Mouse (Mus musculus) ES-Bruce4 (cell line): ENCODE data around the gene Nsun2. TPM values are rescaled to one million over a fixed set of nuclear protein-coding genes. Genes with fewer than 3 reads are reported as not detected.

Source experiments
- H3K27ac ChIP-seq: 2 replicates; pipeline ENCODE4 v1.5.1; 2012; ENCODE audit warnings: low read length, inconsistent platforms; ENCODE audit not compliant: insufficient read depth
- H3K27me3 ChIP-seq: 2 replicates; pipeline ENCODE4 v1.6.1; 2012; ENCODE audit warnings: mild to moderate bottlenecking, low read length, inconsistent platforms; ENCODE audit not compliant: control insufficient read depth, poor library complexity, insufficient read depth, severe bottlenecking
- H3K36me3 ChIP-seq: 2 replicates; pipeline ENCODE4 v1.6.1; 2012; ENCODE audit warnings: inconsistent platforms, mild to moderate bottlenecking, low read length, moderate library complexity; ENCODE audit not compliant: control insufficient read depth, poor library complexity, insufficient read depth, severe bottlenecking
- H3K4me1 ChIP-seq: one replicate; pipeline ENCODE4 v1.8.1; 2011; ENCODE audit warnings: low read length; ENCODE audit not compliant: control insufficient read depth, insufficient read depth
- H3K4me3 ChIP-seq: 2 replicates; pipeline ENCODE4 v1.5.1; 2011; ENCODE audit warnings: low read depth, mild to moderate bottlenecking, low read length
- H3K9ac ChIP-seq: 2 replicates; pipeline ENCODE4 v1.6.1; 2012; ENCODE audit warnings: low read depth, mild to moderate bottlenecking, inconsistent platforms; ENCODE audit not compliant: poor library complexity, severe bottlenecking
- H3K9me3 ChIP-seq: replicated peaks from 2 replicates; pipeline ENCODE4 v1.6.1; 2012; ENCODE audit warnings: mild to moderate bottlenecking, low read length, inconsistent platforms; ENCODE audit not compliant: control insufficient read depth, poor library complexity, insufficient read depth, severe bottlenecking
- CTCF ChIP-seq: IDR thresholded peaks from one replicate; pipeline ENCODE4 v1.8.1; 2011; ENCODE audit warnings: low read depth, low read length
- EP300 ChIP-seq: IDR thresholded peaks from 2 replicates; pipeline ENCODE4 v1.6.1; 2011; ENCODE audit warnings: low read depth, low read length; ENCODE audit not compliant: insufficient read depth
- POLR2A ChIP-seq: IDR thresholded peaks from one replicate; pipeline ENCODE4 v1.8.1; 2011; ENCODE audit warnings: low read length; ENCODE audit not compliant: insufficient read depth
- polyA plus RNA-seq: library from polyadenylated mRNA; stranded (reverse); fragments of >200 nt; gene quantifications from 2 replicates; pipeline ENCODE4 v1.2.4, GENCODE M21; 2011; ENCODE audit warnings: low read depth; ENCODE audit not compliant: missing spikeins, insufficient read depth, insufficient read length

Gene Nsun2
- polyA plus RNA-seq, 1 experiment = 197 TPM

DNA sequence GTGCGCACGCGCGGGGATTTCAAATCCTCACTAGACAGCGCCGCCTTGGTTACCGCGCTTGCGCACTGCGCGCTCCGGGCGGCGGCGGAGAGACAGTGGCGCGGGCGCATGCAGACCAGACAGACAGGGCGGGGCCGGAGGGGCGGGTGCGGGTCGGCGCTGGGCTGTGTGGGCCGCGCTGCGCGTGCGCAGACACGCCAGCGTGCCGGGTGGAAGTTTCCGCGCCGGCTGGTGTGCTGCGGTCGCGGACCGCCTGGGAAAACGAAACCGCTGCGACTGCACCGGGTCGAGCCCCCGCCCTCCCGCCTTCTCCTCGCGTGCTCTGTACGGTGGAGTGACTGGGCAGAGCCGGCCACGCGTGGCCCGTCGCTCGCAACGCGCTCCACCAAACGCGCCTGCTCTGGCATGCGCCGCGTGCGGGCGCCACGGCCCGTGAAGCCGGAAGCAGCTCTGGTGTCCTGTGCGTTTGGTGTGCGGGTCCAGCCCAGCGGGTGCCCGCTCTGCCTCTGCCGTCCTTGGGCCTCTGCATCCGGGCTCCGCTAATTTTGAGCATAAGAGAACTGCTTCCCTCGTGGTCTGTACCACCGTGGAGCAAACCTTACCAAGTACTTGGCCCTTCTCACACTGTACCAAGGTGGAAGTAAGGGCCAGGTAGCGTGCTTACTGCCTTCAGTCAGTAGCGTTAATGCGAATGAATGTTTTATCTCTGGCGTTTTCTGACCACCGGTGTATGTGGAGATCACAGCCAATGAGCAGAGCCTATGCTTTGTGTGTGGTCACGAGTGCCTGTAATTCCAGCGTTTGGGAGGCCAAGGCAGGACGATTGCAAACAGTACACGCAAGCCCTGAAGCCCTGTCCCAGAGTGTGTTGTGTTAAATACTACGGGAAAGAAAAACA is 1.4 kb downstream of the Nsun2 start:
- Histone ChIP-seq H3K4me1 (peaks cover 8% of the 10 kb centered on the region), H3K4me3 (peak overlapping the region; percentile 74)

DNA sequence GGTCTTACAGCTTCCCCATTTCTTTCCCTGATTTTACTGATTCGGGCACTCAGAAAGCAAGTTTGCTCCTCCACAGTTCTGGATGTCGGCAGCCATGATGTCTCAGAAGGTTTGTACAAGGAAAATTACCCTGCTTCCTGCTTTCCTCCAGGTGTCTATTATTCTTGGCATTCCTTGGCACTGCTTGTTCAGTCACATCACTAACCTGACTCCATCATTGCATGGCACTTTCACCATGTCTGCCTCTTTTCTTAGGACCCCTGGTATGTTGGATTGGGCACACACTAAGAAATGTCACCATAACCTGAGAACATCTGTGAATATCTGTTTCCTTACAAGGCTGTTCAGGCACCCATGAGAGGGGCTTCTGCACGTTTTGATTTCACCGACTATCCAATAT is 2.5 kb downstream of the Nsun2 start:
- Histone ChIP-seq H3K9ac (peak overlapping the region; percentile 98), H3K27ac (0 out of 2 replicates have a peak overlapping the region, but pooled peaks have one; percentile 72), H3K4me1 (peaks cover 8% of the 10 kb centered on the region), H3K9me3 (no peaks in the 10 kb centered on the region), H3K36me3 (no peaks in the 10 kb centered on the region), H3K4me3 (0 out of 2 replicates have a peak overlapping the region, but pooled peaks have one; percentile 18), H3K27me3 (no peaks in the 10 kb centered on the region)
- TF ChIP-seq EP300 (no peak), POLR2A (no peak), CTCF (no peak)

More for the DNA sequence above, 1.4 kb downstream of the Nsun2 start:
- peak overlapping the region; percentile 98 for H3K9ac ChIP-seq
- no peaks in the 10 kb centered on the region for H3K27me3 ChIP-seq
- H3K36me3 ChIP-seq = no peaks in the 10 kb centered on the region
- no peak for TF ChIP-seq EP300
- no peak for TF ChIP-seq CTCF
- TF ChIP-seq POLR2A = peak; percentile 60
- H3K27ac ChIP-seq = peak overlapping the region; percentile 72
- H3K9me3 ChIP-seq = no peaks in the 10 kb centered on the region

DNA sequence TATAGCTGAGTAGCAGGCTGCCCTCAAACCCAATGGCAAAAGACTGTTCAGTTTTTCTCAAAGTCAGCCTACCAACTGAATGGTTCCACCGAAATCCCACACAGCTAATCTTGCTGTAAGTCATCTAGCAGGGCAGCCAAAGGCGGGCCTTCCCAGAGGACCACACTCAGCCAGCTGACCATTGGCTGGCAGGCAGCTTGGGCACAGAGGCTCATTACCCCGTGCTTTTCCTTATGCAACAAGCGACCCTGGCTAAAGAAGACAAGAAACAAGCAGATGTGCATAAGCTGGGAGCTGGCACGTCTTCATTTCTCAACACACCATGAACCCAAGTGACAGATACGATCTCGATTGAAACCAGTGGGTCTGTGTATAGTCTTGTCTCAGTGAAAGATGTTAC is 3.8 kb downstream of the Nsun2 start:
- H3K4me1 ChIP-seq = peaks cover 3% of the 10 kb centered on the region

DNA sequence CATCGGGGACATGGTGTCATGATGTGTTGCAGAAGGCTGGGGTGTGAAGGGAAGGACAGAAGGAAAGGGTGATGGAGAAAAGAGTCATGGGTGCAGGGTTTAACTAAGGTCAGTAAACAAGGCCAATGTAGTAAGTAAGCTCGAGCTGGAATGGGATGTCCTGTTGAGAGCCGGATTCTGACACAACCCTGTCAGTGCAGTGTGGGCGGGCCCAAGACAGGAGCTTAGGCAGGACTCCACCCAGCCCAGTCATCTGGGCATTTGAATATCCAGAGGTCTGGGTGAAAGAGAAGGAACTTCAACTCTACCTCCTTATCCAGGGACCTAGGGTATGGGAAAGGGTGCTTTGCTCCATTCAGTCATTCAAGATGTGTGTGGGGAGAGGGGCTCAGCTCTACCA is 4.8 kb downstream of the Nsun2 start:
- Histone ChIP-seq H3K27me3 (no peaks in the 10 kb centered on the region), H3K4me1 (peaks cover 1% of the 10 kb centered on the region), H3K4me3 (no peak overlapping the region), H3K9me3 (no peaks in the 10 kb centered on the region), H3K9ac (no peak overlapping the region), H3K36me3 (no peaks in the 10 kb centered on the region), H3K27ac (no peak overlapping the region)
- no peak for TF ChIP-seq CTCF
- no peak for TF ChIP-seq POLR2A
- no peak for TF ChIP-seq EP300

More for the DNA sequence above, 3.8 kb downstream of the Nsun2 start:
- Histone ChIP-seq H3K4me3 (no peak overlapping the region), H3K9ac (no peak overlapping the region), H3K9me3 (no peaks in the 10 kb centered on the region), H3K27me3 (no peaks in the 10 kb centered on the region), H3K27ac (no peak overlapping the region), H3K36me3 (no peaks in the 10 kb centered on the region)
- TF ChIP-seq EP300 (no peak), CTCF (no peak), POLR2A (no peak)

DNA sequence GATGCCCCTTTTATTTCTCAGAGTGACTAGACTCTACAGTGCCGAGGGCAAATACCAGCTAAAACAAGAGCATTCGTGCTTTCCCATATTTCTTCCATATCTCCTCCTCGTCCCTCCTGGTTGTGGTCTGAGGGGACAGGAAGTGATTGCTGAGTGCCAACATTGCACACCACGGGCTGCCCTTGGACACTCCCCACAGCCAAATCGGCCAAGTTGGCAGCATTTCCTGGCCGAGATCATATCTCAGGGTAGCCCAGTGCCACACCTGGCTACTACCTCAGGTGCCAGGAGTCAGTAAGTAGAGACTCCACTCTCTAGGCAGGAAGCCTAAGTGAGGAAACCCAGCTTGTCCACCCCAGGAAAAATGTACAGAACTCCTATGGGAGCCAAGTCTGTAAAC is 7.7 kb downstream of the Nsun2 start:
- Histone ChIP-seq H3K4me1 (peaks cover 1% of the 10 kb centered on the region), H3K4me3 (no peak overlapping the region), H3K27me3 (no peaks in the 10 kb centered on the region), H3K27ac (no peak overlapping the region), H3K9ac (no peak overlapping the region), H3K9me3 (no peaks in the 10 kb centered on the region), H3K36me3 (no peaks in the 10 kb centered on the region)
- TF ChIP-seq EP300 (no peak), POLR2A (no peak), CTCF (no peak)

DNA sequence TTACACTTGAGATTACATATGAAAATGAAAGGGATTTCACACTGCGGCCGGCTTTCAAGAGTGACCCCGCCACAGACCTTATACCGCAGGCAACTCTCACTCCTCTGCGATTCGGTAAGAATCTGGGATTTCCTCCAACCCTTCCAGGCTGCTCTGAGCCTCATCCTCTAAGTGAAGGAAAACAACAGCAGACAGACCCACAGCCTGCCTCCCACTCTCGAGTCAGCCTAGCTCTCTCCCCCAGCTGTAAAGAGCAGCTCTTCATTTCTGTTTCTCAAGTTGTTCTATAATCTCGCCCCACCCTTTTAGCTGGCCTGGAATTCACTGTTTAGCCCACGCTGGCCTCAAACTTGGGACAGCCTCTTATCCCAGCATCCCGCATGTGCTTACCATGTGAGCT is 8.2 kb downstream of the Nsun2 start:
- no peak overlapping the region for H3K9ac ChIP-seq
- no peaks in the 10 kb centered on the region for H3K27me3 ChIP-seq
- TF ChIP-seq EP300 (no peak), CTCF (no peak), POLR2A (no peak)
- H3K4me3 ChIP-seq = no peak overlapping the region
- no peaks in the 10 kb centered on the region for H3K9me3 ChIP-seq
- peaks cover 1% of the 10 kb centered on the region for H3K4me1 ChIP-seq
- H3K27ac ChIP-seq = no peak overlapping the region
- H3K36me3 ChIP-seq = no peaks in the 10 kb centered on the region
